Mouse (Mus musculus): ENCODE data around the gene Med16. TPM values are rescaled to one million over a fixed set of nuclear protein-coding genes. Genes with fewer than 3 reads are reported as not detected.

Med16 gene
- polyA plus RNA-seq, 1 experiment from 2014 or later: 70.0 TPM

- no peak overlapping the region for H3K4me2 ChIP-seq (replicated peaks)
- no peaks in the 10 kb centered on the region for H3K9me3 ChIP-seq (replicated peaks)
- 93% methylated on average over 26 of the region's 26 CpGs for WGBS
- H3K27ac ChIP-seq: no peak overlapping the region
- peaks cover 80% of the 10 kb centered on the region for H3K36me3 ChIP-seq
- ATAC-seq (ENCODE audit: low FRiP score): no peak
- H3K27me3 ChIP-seq: no peaks in the 10 kb centered on the region
- H3K4me3 ChIP-seq: no peak overlapping the region
- no peak overlapping the region for H3K9ac ChIP-seq
- H3K4me1 ChIP-seq: peaks cover 40% of the 10 kb centered on the region
These were observed 48.4 kb downstream of the Med16 start for GRCm38 (mm10) chr10:79860079-79860911.

- ATAC-seq (ENCODE audit: low FRiP score): no peak
- peaks cover 69% of the 10 kb centered on the region for H3K36me3 ChIP-seq
- no peaks in the 10 kb centered on the region for H3K27me3 ChIP-seq
- H3K27ac ChIP-seq: no peak overlapping the region
- no peak overlapping the region for H3K4me3 ChIP-seq
- H3K9ac ChIP-seq: no peak overlapping the region
- H3K4me2 ChIP-seq (replicated peaks): no peak overlapping the region
- H3K4me1 ChIP-seq: peaks cover 40% of the 10 kb centered on the region
- no peaks in the 10 kb centered on the region for H3K9me3 ChIP-seq (replicated peaks)
- WGBS: 88% methylated on average over 11 of the region's 11 CpGs
These were observed 49.6 kb downstream of the Med16 start for GRCm38 (mm10) chr10:79859116-79859515.

- 55% methylated on average over 17 of the region's 17 CpGs for WGBS
- peak overlapping the region; percentile 99 for H3K4me2 ChIP-seq (replicated peaks)
- no peaks in the 10 kb centered on the region for H3K9me3 ChIP-seq (replicated peaks)
- no peaks in the 10 kb centered on the region for H3K27me3 ChIP-seq
- peaks cover 40% of the 10 kb centered on the region for H3K4me1 ChIP-seq
- H3K4me3 ChIP-seq: peak overlapping the region; percentile 98; the same call in 1 of the 2 replicates
- peak overlapping the region; percentile 98; the same call in 1 of the 2 replicates for H3K9ac ChIP-seq
- ATAC-seq (ENCODE audit: low FRiP score): no peak
- H3K27ac ChIP-seq: peak overlapping the region; percentile 63
- H3K36me3 ChIP-seq: peaks cover 68% of the 10 kb centered on the region
These were observed 50.2 kb downstream of the Med16 start for GRCm38 (mm10) chr10:79858416-79859074.

DNA sequence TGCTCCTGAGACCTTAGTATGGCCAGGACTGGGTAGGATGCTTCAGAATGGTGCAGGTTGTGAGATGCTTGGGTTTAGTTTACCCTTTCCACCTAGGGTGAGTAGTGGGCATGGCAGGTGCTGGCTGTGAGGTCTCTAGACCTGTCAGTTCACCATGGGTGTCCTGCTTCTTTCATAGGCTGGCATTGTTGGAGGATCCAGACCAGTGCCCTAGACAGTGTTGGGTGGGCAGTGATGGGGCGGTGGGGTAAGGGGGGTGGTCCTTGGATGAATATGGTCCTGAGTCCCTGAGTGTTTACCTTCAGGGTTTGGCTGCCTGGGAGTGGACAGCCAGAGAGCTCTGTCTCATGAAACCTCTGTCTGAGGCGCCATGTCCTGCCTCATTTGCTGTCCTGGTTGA lies 50.8 kb downstream of the Med16 start:
- peak overlapping the region; percentile 99 for H3K4me2 ChIP-seq (replicated peaks)
- H3K4me1 ChIP-seq: peaks cover 46% of the 10 kb centered on the region
- H3K27me3 ChIP-seq: no peaks in the 10 kb centered on the region
- peak overlapping the region; percentile 98 for H3K4me3 ChIP-seq
- 90% methylated on average over 2 of the region's 2 CpGs for WGBS
- peak overlapping the region; percentile 98; the same call in 1 of the 2 replicates for H3K9ac ChIP-seq
- ATAC-seq (ENCODE audit: low FRiP score): no peak
- H3K27ac ChIP-seq: peak overlapping the region; percentile 63
- no peaks in the 10 kb centered on the region for H3K9me3 ChIP-seq (replicated peaks)
- H3K36me3 ChIP-seq: peaks cover 62% of the 10 kb centered on the region

DNA sequence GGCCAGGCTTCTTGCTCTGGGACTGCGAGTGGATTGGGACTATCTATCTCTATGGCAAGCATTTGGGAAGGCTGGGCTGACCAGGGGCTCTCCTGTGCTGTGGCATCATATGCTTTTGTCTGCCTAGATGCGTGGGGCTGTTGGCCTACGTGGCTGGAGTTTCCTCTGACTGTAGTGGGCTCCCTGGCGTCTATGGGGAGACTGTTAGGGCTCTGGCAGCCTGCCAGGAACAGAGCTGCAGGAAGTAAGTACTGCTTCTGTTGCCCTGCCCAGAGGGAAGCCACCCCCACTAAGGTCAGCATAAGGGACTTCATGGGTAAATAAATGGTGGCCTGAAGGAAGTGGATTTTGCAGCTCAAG lies 51.3 kb downstream of the Med16 start:
- peaks cover 57% of the 10 kb centered on the region for H3K36me3 ChIP-seq
- no peaks in the 10 kb centered on the region for H3K27me3 ChIP-seq
- H3K4me3 ChIP-seq: peak overlapping the region; percentile 98
- peak overlapping the region; percentile 98 for H3K9ac ChIP-seq
- H3K4me2 ChIP-seq (replicated peaks): peak overlapping the region; percentile 99
- 30% methylated on average over 4 of the region's 4 CpGs for WGBS
- no peaks in the 10 kb centered on the region for H3K9me3 ChIP-seq (replicated peaks)
- ATAC-seq (ENCODE audit: low FRiP score): no peak
- H3K27ac ChIP-seq: peak overlapping the region; percentile 63
- peaks cover 50% of the 10 kb centered on the region for H3K4me1 ChIP-seq

GRCm38 (mm10) chr10:79856704-79857451 lies 51.8 kb downstream of the Med16 start:
- Histone ChIP-seq H3K36me3 (peaks cover 52% of the 10 kb centered on the region), H3K27ac (peak overlapping the region; percentile 100; the same call in 1 of the 2 replicates)

DNA sequence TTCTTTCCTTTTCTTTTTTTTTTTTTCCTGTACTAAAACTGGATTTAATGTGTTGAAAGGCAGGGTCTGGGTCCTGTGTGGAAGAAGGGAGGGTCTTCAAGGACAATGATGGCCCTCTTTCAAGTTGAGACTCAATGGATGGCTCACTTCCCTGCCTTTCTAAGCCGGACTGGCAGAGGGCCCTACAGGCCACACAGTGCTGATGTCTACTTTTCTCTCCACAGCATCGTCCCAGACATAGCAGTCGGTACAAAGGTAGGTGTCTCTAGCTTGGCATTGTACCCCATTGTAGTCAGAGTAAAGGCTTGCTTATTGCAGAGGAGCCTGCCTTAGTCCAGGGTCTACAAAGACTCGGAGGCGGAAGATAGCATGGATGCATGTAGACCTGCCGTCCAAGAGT lies 52.4 kb downstream of the Med16 start:
- H3K9me3 ChIP-seq (replicated peaks): no peaks in the 10 kb centered on the region
- no peak for ATAC-seq (ENCODE audit: low FRiP score)
- 56% methylated on average over 6 of the region's 6 CpGs for WGBS
- peak overlapping the region; percentile 98 for H3K9ac ChIP-seq
- peak overlapping the region; percentile 99 for H3K4me2 ChIP-seq (replicated peaks)
- peaks cover 46% of the 10 kb centered on the region for H3K36me3 ChIP-seq
- no peaks in the 10 kb centered on the region for H3K27me3 ChIP-seq
- H3K4me1 ChIP-seq: peaks cover 62% of the 10 kb centered on the region
- peak overlapping the region; percentile 98 for H3K4me3 ChIP-seq
- peak overlapping the region; percentile 100; the same call in 1 of the 2 replicates for H3K27ac ChIP-seq

More at GRCm38 (mm10) chr10:79856704-79857451, 51.8 kb downstream of the Med16 start:
- Histone ChIP-seq H3K27me3 (no peaks in the 10 kb centered on the region), H3K9me3 (replicated peaks) (no peaks in the 10 kb centered on the region), H3K9ac (peak overlapping the region; percentile 98), H3K4me3 (peak overlapping the region; percentile 98), H3K4me2 (replicated peaks) (peak overlapping the region; percentile 99), H3K4me1 (peaks cover 56% of the 10 kb centered on the region)
- 64% methylated on average over 7 of the region's 7 CpGs for WGBS
- no peak for ATAC-seq (ENCODE audit: low FRiP score)

DNA sequence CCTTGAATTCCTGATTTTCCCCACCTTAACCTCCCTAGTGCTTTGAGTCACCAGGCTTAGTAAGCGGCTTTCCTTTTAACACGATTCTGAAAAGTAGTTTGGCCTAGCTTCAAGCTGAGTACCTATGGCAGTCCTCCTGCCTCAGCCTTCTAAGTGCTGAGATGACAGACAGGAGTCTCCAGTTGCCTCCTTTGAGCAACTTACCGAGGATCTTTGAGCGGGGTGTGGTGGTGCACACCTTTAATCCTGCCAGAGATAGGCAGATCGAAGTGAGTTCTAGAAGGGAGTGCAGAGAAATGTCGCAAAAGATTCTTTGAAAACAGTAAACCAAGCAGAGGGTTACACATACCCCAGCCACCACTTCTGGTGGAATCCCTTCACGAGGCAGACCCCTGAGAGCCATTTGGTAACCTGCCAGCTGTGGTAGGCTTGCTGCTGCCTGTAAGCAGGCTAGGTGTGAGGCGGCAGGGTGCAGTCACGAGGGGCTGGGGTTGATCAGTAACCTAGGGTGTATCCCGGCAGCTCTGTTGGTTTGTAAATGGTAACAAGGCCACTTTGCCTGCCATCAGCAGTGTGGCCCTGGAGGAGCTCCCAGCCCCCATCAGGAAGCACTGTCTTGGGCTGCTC lies 53.1 kb downstream of the Med16 start:
- H3K4me3 ChIP-seq: peak overlapping the region; percentile 98
- peaks cover 40% of the 10 kb centered on the region for H3K36me3 ChIP-seq
- no peaks in the 10 kb centered on the region for H3K9me3 ChIP-seq (replicated peaks)
- 7% methylated on average over 10 of the region's 10 CpGs for WGBS
- H3K27ac ChIP-seq: peak overlapping the region; percentile 100
- peak overlapping the region; percentile 99 for H3K4me2 ChIP-seq (replicated peaks)
- no peak for ATAC-seq (ENCODE audit: low FRiP score)
- peaks cover 63% of the 10 kb centered on the region for H3K4me1 ChIP-seq
- peak overlapping the region; percentile 98 for H3K9ac ChIP-seq
- no peaks in the 10 kb centered on the region for H3K27me3 ChIP-seq

- no peaks in the 10 kb centered on the region for H3K9me3 ChIP-seq (replicated peaks)
- H3K4me2 ChIP-seq (replicated peaks): peak overlapping the region; percentile 99
- peak overlapping the region; percentile 100 for H3K27ac ChIP-seq
- H3K9ac ChIP-seq: peak overlapping the region; percentile 98
- H3K4me1 ChIP-seq: peaks cover 68% of the 10 kb centered on the region
- peak; percentile 47 for ATAC-seq (ENCODE audit: low FRiP score)
- no peaks in the 10 kb centered on the region for H3K27me3 ChIP-seq
- under 1% methylated on average over 79 of the region's 83 CpGs for WGBS
- H3K4me3 ChIP-seq: peak overlapping the region; percentile 98
- H3K36me3 ChIP-seq: peaks cover 33% of the 10 kb centered on the region
These were observed 53.8 kb downstream of the Med16 start for GRCm38 (mm10) chr10:79854801-79855541.

DNA sequence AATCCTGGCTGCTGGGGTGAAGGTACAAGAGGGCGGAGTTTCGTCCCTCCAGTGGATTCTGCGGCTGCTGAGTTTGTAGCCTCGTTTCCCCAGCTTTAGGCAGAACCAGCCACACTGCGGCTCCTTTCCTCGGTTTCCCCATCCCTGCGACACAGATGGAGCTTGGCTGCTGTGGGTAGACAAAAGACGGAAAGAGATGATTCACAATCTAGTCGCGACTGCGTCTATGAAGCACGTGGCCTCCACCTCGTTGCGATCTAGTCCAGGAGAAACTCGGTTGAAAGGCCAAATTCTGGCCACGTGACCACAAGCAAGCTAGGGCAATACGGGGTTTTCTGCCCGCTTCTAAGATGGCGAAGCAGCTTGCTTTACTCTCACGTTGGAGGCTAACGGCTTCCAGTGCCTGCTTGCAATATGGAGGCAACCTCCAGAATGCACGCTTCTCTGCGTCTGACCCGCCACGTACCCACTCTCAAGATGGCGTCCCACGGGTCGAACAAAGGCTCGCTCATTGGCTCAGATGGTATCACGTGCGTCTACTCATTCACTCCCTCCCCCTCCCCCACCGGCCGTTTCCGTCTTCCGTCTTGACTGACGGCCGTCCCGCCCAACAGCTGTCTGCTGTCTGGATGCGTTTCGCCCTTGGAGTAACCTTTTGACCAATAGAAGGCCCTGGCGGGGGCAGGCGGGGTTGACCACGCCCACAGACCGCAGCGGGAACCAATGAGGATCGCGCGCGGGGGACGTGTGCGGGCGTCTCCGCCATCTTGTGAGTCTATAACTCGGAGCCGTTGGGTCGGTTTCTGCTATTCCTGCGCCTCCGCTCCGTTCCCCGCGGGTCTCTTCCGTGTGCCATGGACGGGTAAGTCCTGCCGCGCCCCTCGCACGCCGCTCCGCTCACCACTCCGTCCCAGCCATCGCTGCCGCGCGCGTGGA lies 54.6 kb downstream of the Med16 start, which contains the start of gene Ptbp1:
Gene Ptbp1 (plus strand): TSS at position 568 of the 936 bp plus-strand sequence.
- H3K9me3 ChIP-seq (replicated peaks): no peaks in the 10 kb centered on the region
- H3K4me2 ChIP-seq (replicated peaks): peak within 1 kb of the TSS; percentile 99
- H3K4me3 ChIP-seq: peak within 1 kb of the TSS; percentile 98
- peak; percentile 92 for ATAC-seq (ENCODE audit: low FRiP score)
- H3K4me1 ChIP-seq: peaks cover 65% of the 10 kb centered on the region
- under 1% methylated on average over 75 of the region's 75 CpGs for WGBS
- H3K36me3 ChIP-seq: peaks cover 24% of the 10 kb centered on the region
- no peaks in the 10 kb centered on the region for H3K27me3 ChIP-seq
- H3K27ac ChIP-seq: peak within 1 kb of the TSS; percentile 100
- peak within 1 kb of the TSS; percentile 98 for H3K9ac ChIP-seq
